Mouse (Mus musculus): Measurements from ENCODE around the gene Eral1. TPM values are rescaled to one million over a fixed set of nuclear protein-coding genes. Genes with fewer than 3 reads are reported as not detected.

Gene Eral1
- polyA plus RNA-seq, 1 experiment from 2014 or later: 12.8 TPM

- Histone ChIP-seq H3K9ac (ENCODE audit: low read length) (no peak overlapping the region), H3K36me3 (ENCODE audit: control insufficient read depth, insufficient read depth, low read length) (no peaks in the 10 kb centered on the region), H3K9me3 (ENCODE audit: control insufficient read depth, low read length) (no peaks in the 10 kb centered on the region), H3K27me3 (ENCODE audit: control insufficient read depth, insufficient read depth, low read length) (no peaks in the 10 kb centered on the region), H3K4me1 (replicated peaks; ENCODE audit: control insufficient read depth, insufficient read depth) (no peaks in the 10 kb centered on the region), H3K27ac (replicated peaks) (no peak overlapping the region), H3K4me2 (replicated peaks; ENCODE audit: low read depth) (no peak overlapping the region), H3K4me3 (ENCODE audit: low read depth, low read length) (no peak overlapping the region)
- TF ChIP-seq CTCF (IDR thresholded peaks at IDR 0.05; ENCODE audit: low read depth) (peak; percentile 48), EP300 (optimal IDR thresholded peaks at IDR 0.05) (no peak)
- 55% methylated on average over 2 of the region's 2 CpGs for WGBS
- no peak for DNase-seq (ENCODE audit: low spot score)
- ATAC-seq (ENCODE audit: low FRiP score, low TSS enrichment): no peak
Measured at GRCm38 (mm10) chr11:78040878-78041277, 39.3 kb downstream of the Eral1 start.

DNA sequence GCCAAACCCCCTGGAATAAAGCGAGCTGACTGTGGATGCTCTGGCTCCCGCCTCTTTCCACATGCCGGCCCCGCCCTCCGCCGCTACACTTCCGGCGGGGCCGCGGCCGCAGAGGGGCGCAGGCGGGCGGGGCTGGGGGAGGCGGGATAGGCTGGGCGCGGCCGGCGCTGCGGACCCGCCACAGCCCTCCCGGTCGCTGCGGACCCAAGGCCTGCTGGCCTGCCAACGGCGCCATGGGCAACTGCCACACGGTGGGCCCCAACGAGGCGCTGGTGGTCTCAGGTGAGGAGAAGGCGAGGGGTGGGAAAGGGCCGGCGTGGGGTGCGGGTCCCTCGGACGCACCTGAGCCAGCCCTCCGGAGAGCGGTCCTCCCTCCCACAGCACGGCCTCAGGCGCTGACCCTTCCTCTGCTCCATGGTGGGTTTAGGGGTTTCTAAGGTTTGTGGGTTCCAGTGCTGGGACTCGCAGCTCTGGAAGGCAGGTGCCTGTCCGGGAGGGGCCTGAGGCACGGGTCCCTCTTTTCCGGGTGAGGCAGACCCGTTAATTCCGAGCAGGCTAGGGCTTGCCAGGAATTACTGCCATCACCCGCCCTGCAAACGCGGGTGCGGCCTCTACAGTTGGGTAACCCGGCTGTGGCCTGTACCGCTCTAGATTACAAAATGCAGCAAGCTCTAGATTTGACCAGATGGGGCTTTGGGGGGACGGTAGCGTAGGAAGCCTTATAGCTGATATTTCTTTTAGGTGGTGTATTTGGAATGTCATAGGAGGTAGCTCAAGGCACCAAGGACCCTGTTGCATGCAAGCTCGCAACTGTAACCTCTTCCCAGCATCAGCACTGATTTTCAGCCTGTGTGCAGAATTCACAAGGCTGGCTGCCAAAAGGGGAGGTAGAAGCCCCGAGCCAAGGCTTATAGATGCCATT lies 42.1 kb downstream of the Eral1 start, which contains the start of gene Flot2:
TSS of gene Flot2 (plus strand) at position 101 of the 922 bp plus-strand sequence.
- Histone ChIP-seq H3K4me2 (replicated peaks; ENCODE audit: low read depth) (peak within 1 kb of the TSS; percentile 85), H3K27me3 (ENCODE audit: control insufficient read depth, insufficient read depth, low read length) (no peaks in the 10 kb centered on the region), H3K9ac (ENCODE audit: low read length) (peak within 1 kb of the TSS; percentile 80), H3K27ac (replicated peaks) (peak within 1 kb of the TSS; percentile 86), H3K4me1 (replicated peaks; ENCODE audit: control insufficient read depth, insufficient read depth) (no peaks in the 10 kb centered on the region), H3K36me3 (ENCODE audit: control insufficient read depth, insufficient read depth, low read length) (no peaks in the 10 kb centered on the region; the same call in 1 of the 2 replicates), H3K4me3 (ENCODE audit: low read depth, low read length) (peak within 1 kb of the TSS; percentile 78), H3K9me3 (ENCODE audit: control insufficient read depth, low read length) (no peaks in the 10 kb centered on the region)
- peak; percentile 76 for ATAC-seq (ENCODE audit: low FRiP score, low TSS enrichment)
- TF ChIP-seq EP300 (optimal IDR thresholded peaks at IDR 0.05) (no peak), CTCF (IDR thresholded peaks at IDR 0.05; ENCODE audit: low read depth) (peak; percentile 42; the same call in 1 of the 2 replicates)
- WGBS: 2% methylated on average over 53 of the region's 55 CpGs
- peak; percentile 70 for DNase-seq (ENCODE audit: low spot score)

DNA sequence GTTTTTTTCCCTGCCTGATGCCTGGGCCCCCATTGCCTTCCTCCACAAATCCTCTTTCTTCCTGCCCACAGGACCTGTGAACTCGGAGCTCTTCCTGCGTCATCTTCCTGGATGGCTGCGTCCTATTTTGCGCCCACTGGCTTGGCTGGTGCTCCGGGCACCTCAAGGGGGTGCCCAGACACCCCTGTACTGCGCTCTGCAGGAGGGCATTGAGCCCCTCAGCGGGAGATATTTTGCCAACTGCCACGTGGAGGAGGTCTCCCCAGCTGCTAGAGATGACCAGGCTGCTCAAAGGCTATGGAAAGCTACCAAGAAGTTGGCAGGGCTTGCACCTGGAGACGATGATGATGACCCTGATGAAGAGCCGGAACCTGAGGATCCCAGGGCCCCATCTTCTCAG lies 43.4 kb downstream of the Eral1 start:
- Histone ChIP-seq H3K27me3 (ENCODE audit: control insufficient read depth, insufficient read depth, low read length) (no peaks in the 10 kb centered on the region), H3K9ac (ENCODE audit: low read length) (no peak overlapping the region), H3K4me3 (ENCODE audit: low read depth, low read length) (no peak overlapping the region), H3K4me2 (replicated peaks; ENCODE audit: low read depth) (no peak overlapping the region), H3K4me1 (replicated peaks; ENCODE audit: control insufficient read depth, insufficient read depth) (no peaks in the 10 kb centered on the region), H3K9me3 (ENCODE audit: control insufficient read depth, low read length) (no peaks in the 10 kb centered on the region), H3K27ac (replicated peaks) (no peak overlapping the region), H3K36me3 (ENCODE audit: control insufficient read depth, insufficient read depth, low read length) (no peaks in the 10 kb centered on the region; the same call in 1 of the 2 replicates)
- TF ChIP-seq EP300 (optimal IDR thresholded peaks at IDR 0.05) (no peak), CTCF (IDR thresholded peaks at IDR 0.05; ENCODE audit: low read depth) (no peak)
- WGBS: 85% methylated on average over 10 of the region's 10 CpGs
- ATAC-seq (ENCODE audit: low FRiP score, low TSS enrichment) (no peak), DNase-seq (ENCODE audit: low spot score) (no peak)

GRCm38 (mm10) chr11:78033931-78034617 lies 46.1 kb downstream of the Eral1 start:
- Histone ChIP-seq H3K36me3 (ENCODE audit: control insufficient read depth, insufficient read depth, low read length) (peaks cover 4% of the 10 kb centered on the region), H3K4me2 (replicated peaks; ENCODE audit: low read depth) (no peak overlapping the region), H3K9ac (ENCODE audit: low read length) (no peak overlapping the region), H3K4me3 (ENCODE audit: low read depth, low read length) (no peak overlapping the region), H3K9me3 (ENCODE audit: control insufficient read depth, low read length) (no peaks in the 10 kb centered on the region), H3K27me3 (ENCODE audit: control insufficient read depth, insufficient read depth, low read length) (no peaks in the 10 kb centered on the region), H3K4me1 (replicated peaks; ENCODE audit: control insufficient read depth, insufficient read depth) (0 out of 2 replicates have a peak, but pooled peaks cover 3% of the 10 kb centered on the region), H3K27ac (replicated peaks) (no peak overlapping the region)
- DNase-seq (ENCODE audit: low spot score) (no peak), ATAC-seq (ENCODE audit: low FRiP score, low TSS enrichment) (no peak)
- WGBS: 93% methylated on average over 23 of the region's 23 CpGs
- TF ChIP-seq CTCF (IDR thresholded peaks at IDR 0.05; ENCODE audit: low read depth) (no peak), EP300 (optimal IDR thresholded peaks at IDR 0.05) (no peak)

- Histone ChIP-seq H3K36me3 (ENCODE audit: control insufficient read depth, insufficient read depth, low read length) (peaks cover 15% of the 10 kb centered on the region), H3K9me3 (ENCODE audit: control insufficient read depth, low read length) (no peaks in the 10 kb centered on the region), H3K27me3 (ENCODE audit: control insufficient read depth, insufficient read depth, low read length) (no peaks in the 10 kb centered on the region), H3K4me3 (ENCODE audit: low read depth, low read length) (peak overlapping the region; percentile 62), H3K4me2 (replicated peaks; ENCODE audit: low read depth) (peak overlapping the region; percentile 94), H3K27ac (replicated peaks) (peak overlapping the region; percentile 85; the same call in 1 of the 2 replicates), H3K9ac (ENCODE audit: low read length) (peak overlapping the region; percentile 72), H3K4me1 (replicated peaks; ENCODE audit: control insufficient read depth, insufficient read depth) (0 out of 2 replicates have a peak, but pooled peaks cover 3% of the 10 kb centered on the region)
- DNase-seq (ENCODE audit: low spot score): no peak
- 4% methylated on average over 5 of the region's 5 CpGs for WGBS
- no peak for ATAC-seq (ENCODE audit: low FRiP score, low TSS enrichment)
- TF ChIP-seq CTCF (IDR thresholded peaks at IDR 0.05; ENCODE audit: low read depth) (no peak), EP300 (optimal IDR thresholded peaks at IDR 0.05) (no peak)
Measured at GRCm38 (mm10) chr11:78032809-78033195, 47.4 kb downstream of the Eral1 start.
